Mouse (Mus musculus) G1E (cell line): Measurements from ENCODE around the gene Prkrip1. TPM values are rescaled to one million over a fixed set of nuclear protein-coding genes. Genes with fewer than 3 reads are reported as not detected.

ENCODE experiments used
- ATAC-seq: 2 replicates; pipeline ENCODE4 v1.8.0; 2016; ENCODE audit warnings: mild to moderate bottlenecking; ENCODE audit not compliant: insufficient number of reproducible peaks, poor library complexity, low FRiP score, severe bottlenecking; ENCODE audit errors: extremely low read depth
- DNase-seq: peaks from one replicate; pipeline ENCODE4 v3.0.0; 2012; ENCODE audit warnings: low spot score
- H3K27me3 ChIP-seq: 2 replicates; pipeline ENCODE4 v1.6.1; 2012; ENCODE audit warnings: mild to moderate bottlenecking, low read length, inconsistent platforms; ENCODE audit not compliant: insufficient read depth
- H3K36me3 ChIP-seq: replicated peaks from 2 replicates; pipeline ENCODE3; 2012; ENCODE audit warnings: mild to moderate bottlenecking, inconsistent platforms
- H3K4me1 ChIP-seq: 2 replicates; pipeline ENCODE4 v1.6.1; 2012; ENCODE audit warnings: low read depth, low read length, inconsistent platforms, mixed read lengths; ENCODE audit not compliant: insufficient read depth
- H3K4me3 ChIP-seq: 2 replicates; pipeline ENCODE4 v1.5.1; 2012; ENCODE audit warnings: low read depth, mild to moderate bottlenecking, inconsistent platforms, low read length, moderate library complexity, mixed read lengths
- H3K9me3 ChIP-seq: replicated peaks from 2 replicates; pipeline ENCODE4 v1.6.1; 2012; ENCODE audit warnings: inconsistent platforms
- CTCF ChIP-seq: IDR thresholded peaks from 2 replicates; pipeline ENCODE4 v1.5.1; 2012; ENCODE audit warnings: low read depth, low read length, inconsistent platforms, mixed read lengths
- GATA1 ChIP-seq: IDR thresholded peaks from 2 replicates; pipeline ENCODE4 v1.6.1; 2012; ENCODE audit warnings: borderline replicate concordance, low read length, inconsistent platforms, mixed read lengths
- GATA2 ChIP-seq: IDR thresholded peaks from 2 replicates; pipeline ENCODE4 v1.6.1; 2012; ENCODE audit warnings: low read depth, low read length, inconsistent platforms, borderline replicate concordance
- POLR2AphosphoS5 ChIP-seq: IDR thresholded peaks from 2 replicates; pipeline ENCODE4 v1.6.1; 2012; ENCODE audit warnings: low read depth, low read length, inconsistent platforms; ENCODE audit not compliant: insufficient replicate concordance
- TAL1 ChIP-seq: conservative IDR thresholded peaks from 2 replicates; pipeline ENCODE4 v1.6.1; 2012; ENCODE audit warnings: low read depth, low read length, inconsistent platforms, mixed read lengths
- polyA plus RNA-seq: library from polyadenylated mRNA; stranded (reverse); fragments of >175 nt; gene quantifications from 2 replicates; pipeline ENCODE4 v1.2.3, GENCODE M21; 2012
- total RNA-seq, 2 experiments: library from RNA; stranded (forward) in 1 of 2; stranded (reverse) in 1 of 2; fragments of 200-1000 nt in 1 of 2; fragments of >200 nt in 1 of 2; fragmentation: Nextera tagmentation in 1 of 2; gene quantifications; 2 replicates each; pipeline ENCODE4 v1.2.3; 2014 to 2017

Gene Prkrip1
- total and polyA plus RNA-seq, 3 experiments: 12.8 to 55.5 (median 52.3) TPM

- Histone ChIP-seq H3K9me3 (no peaks in the 10 kb centered on the region), H3K4me1 (peaks cover 65% of the 10 kb centered on the region), H3K4me3 (peak overlapping the region; percentile 54; the same call in 1 of the 2 replicates), H3K27me3 (no peaks in the 10 kb centered on the region), H3K36me3 (peaks cover 75% of the 10 kb centered on the region)
- no peak for DNase-seq
- TF ChIP-seq CTCF (peak; percentile 62; the same call in 1 of the 2 replicates), GATA2 (no peak)
- ATAC-seq: no peak
Observed at GRCm38 (mm10) chr5:136137658-136138274, 61.0 kb downstream of the Prkrip1 start.

- peaks cover 62% of the 10 kb centered on the region for H3K4me1 ChIP-seq
- H3K4me3 ChIP-seq: peak overlapping the region; percentile 86
- H3K27me3 ChIP-seq: no peaks in the 10 kb centered on the region
- TF ChIP-seq GATA2: no peak
- no peak for TF ChIP-seq TAL1
- TF ChIP-seq CTCF: no peak
- no peak for TF ChIP-seq GATA1
- TF ChIP-seq POLR2AphosphoS5: no peak
- ATAC-seq: peak; percentile 11; the same call in 1 of the 2 replicates
- H3K9me3 ChIP-seq: no peaks in the 10 kb centered on the region
- no peak for DNase-seq
- peaks cover 75% of the 10 kb centered on the region for H3K36me3 ChIP-seq
Observed at GRCm38 (mm10) chr5:136136292-136136990, 62.3 kb downstream of the Prkrip1 start.

- TF ChIP-seq TAL1 (no peak), CTCF (no peak), GATA2 (no peak), POLR2AphosphoS5 (no peak), GATA1 (no peak)
- no peaks in the 10 kb centered on the region for H3K27me3 ChIP-seq
- H3K4me1 ChIP-seq: peaks cover 62% of the 10 kb centered on the region
- peak within 1 kb of the TSS; percentile 86 for H3K4me3 ChIP-seq
- no peaks in the 10 kb centered on the region for H3K9me3 ChIP-seq
- H3K36me3 ChIP-seq: peaks cover 75% of the 10 kb centered on the region
- DNase-seq (peak; percentile 78), ATAC-seq (peak; percentile 89)
Observed at GRCm38 (mm10) chr5:136135571-136136291, 63.0 kb downstream of the Prkrip1 start, which contains the start of the genes Lrwd1 and Alkbh4. Gene Lrwd1, minus strand, starts transcription at chr5:136136074. Gene Alkbh4, plus strand, starts transcription at chr5:136136146.

Other genes starting within 250 kb of the Prkrip1 start
- 9.1 and 16.4 TPM in 2 replicates for gene Ssc4d, start 224.4 kb downstream of the Prkrip1 start, total RNA-seq (2014; fragmentation: Nextera tagmentation)
- 3.2 and 5.5 TPM in 2 replicates for gene Ssc4d, start 224.4 kb downstream of the Prkrip1 start, total RNA-seq (2017)
- gene Ssc4d, start 224.4 kb downstream of the Prkrip1 start, polyA plus RNA-seq: 1.1 and 1.5 TPM in 2 replicates
- gene Zp3, start 218.9 kb downstream of the Prkrip1 start, total RNA-seq (2014; fragmentation: Nextera tagmentation): not detected in 2 replicates
- not detected in 2 replicates for gene Zp3, start 218.9 kb downstream of the Prkrip1 start, total RNA-seq (2017)
- gene Zp3, start 218.9 kb downstream of the Prkrip1 start, polyA plus RNA-seq: not detected in 2 replicates
- gene Dtx2, start 204.2 kb downstream of the Prkrip1 start, total RNA-seq (2014; fragmentation: Nextera tagmentation): 18.4 and 25.6 TPM in 2 replicates
- 5.1 and 7.1 TPM in 2 replicates for gene Dtx2, start 204.2 kb downstream of the Prkrip1 start, total RNA-seq (2017)
- gene Dtx2, start 204.2 kb downstream of the Prkrip1 start, polyA plus RNA-seq: 23.7 and 25.2 TPM in 2 replicates
- not detected in 2 replicates for gene Upk3b, start 160.5 kb downstream of the Prkrip1 start, total RNA-seq (2014; fragmentation: Nextera tagmentation)
- 0.05 and 0.06 TPM in 2 replicates for gene Upk3b, start 160.5 kb downstream of the Prkrip1 start, total RNA-seq (2017)
- 0.03 TPM in 1 of 2 replicates, not detected in the other for gene Upk3b, start 160.5 kb downstream of the Prkrip1 start, polyA plus RNA-seq
- gene Upk3bl, start 144.5 kb downstream of the Prkrip1 start, total RNA-seq (2014; fragmentation: Nextera tagmentation): not detected in 2 replicates
- gene Upk3bl, start 144.5 kb downstream of the Prkrip1 start, total RNA-seq (2017): not detected in 2 replicates
- gene Upk3bl, start 144.5 kb downstream of the Prkrip1 start, polyA plus RNA-seq: not detected in 2 replicates
- gene Rasa4, start 115.0 kb downstream of the Prkrip1 start, total RNA-seq (2014; fragmentation: Nextera tagmentation): 0.29 TPM in 1 of 2 replicates, not detected in the other
- gene Rasa4, start 115.0 kb downstream of the Prkrip1 start, total RNA-seq (2017): 0.38 and 0.81 TPM in 2 replicates
- 0.11 and 0.18 TPM in 2 replicates for gene Rasa4, start 115.0 kb downstream of the Prkrip1 start, polyA plus RNA-seq
- gene Polr2j, start 82.3 kb downstream of the Prkrip1 start, total RNA-seq (2014; fragmentation: Nextera tagmentation): 71.5 and 76.8 TPM in 2 replicates
- 192 and 216 TPM in 2 replicates for gene Polr2j, start 82.3 kb downstream of the Prkrip1 start, total RNA-seq (2017)
- gene Polr2j, start 82.3 kb downstream of the Prkrip1 start, polyA plus RNA-seq: 99.2 and 163 TPM in 2 replicates
- 16.6 and 16.9 TPM in 2 replicates for gene Lrwd1, start 62.9 kb downstream of the Prkrip1 start, total RNA-seq (2014; fragmentation: Nextera tagmentation)
- 43.3 and 51.8 TPM in 2 replicates for gene Lrwd1, start 62.9 kb downstream of the Prkrip1 start, total RNA-seq (2017)
- gene Lrwd1, start 62.9 kb downstream of the Prkrip1 start, polyA plus RNA-seq: 92.6 and 112 TPM in 2 replicates
- 21.9 and 24.5 TPM in 2 replicates for gene Alkbh4, start 62.8 kb downstream of the Prkrip1 start, total RNA-seq (2014; fragmentation: Nextera tagmentation)
- 12.4 and 16.4 TPM in 2 replicates for gene Alkbh4, start 62.8 kb downstream of the Prkrip1 start, total RNA-seq (2017)
- gene Alkbh4, start 62.8 kb downstream of the Prkrip1 start, polyA plus RNA-seq: 36.8 and 38.6 TPM in 2 replicates
- 53.1 and 56.3 TPM in 2 replicates for gene Orai2, start 28.2 kb downstream of the Prkrip1 start, total RNA-seq (2014; fragmentation: Nextera tagmentation)
- 43.4 and 43.8 TPM in 2 replicates for gene Orai2, start 28.2 kb downstream of the Prkrip1 start, total RNA-seq (2017)
- 50.2 and 53.8 TPM in 2 replicates for gene Orai2, start 28.2 kb downstream of the Prkrip1 start, polyA plus RNA-seq
- not detected in 2 replicates for gene Sh2b2, start 47.6 kb upstream of the Prkrip1 start, total RNA-seq (2014; fragmentation: Nextera tagmentation)
- 0.27 TPM in 1 of 2 replicates, not detected in the other for gene Sh2b2, start 47.6 kb upstream of the Prkrip1 start, total RNA-seq (2017)
- not detected in 2 replicates for gene Sh2b2, start 47.6 kb upstream of the Prkrip1 start, polyA plus RNA-seq